29 mouse cellular contexts compared by ENCODE assay signal in the genomic region with DNA sequence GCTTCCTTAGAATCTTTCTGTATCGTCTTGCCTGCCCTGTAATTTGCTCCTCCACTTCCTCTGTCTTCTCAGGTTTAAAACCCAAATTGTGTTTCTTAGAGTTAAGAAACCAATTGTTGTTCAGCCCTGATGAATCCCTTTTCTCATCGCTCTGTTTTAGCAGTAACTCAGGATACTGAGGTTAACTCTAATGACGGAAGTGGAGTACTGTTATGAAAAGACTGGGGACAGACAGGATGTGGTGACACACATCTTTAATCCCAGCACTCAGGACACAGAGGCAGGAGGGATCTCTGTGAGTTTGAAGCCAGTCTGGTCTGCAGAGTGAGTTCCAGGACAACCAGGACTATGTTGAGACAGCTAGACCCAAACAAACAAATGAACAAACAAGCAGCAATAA. TPM values are rescaled to one million over a fixed set of nuclear protein-coding genes. Genes with fewer than 3 reads are reported as not detected.
DNase-seq lines count a peak whose midpoint lies in the region; ATAC-seq and TF ChIP-seq lines count a peak whose summit lies in the region.
"Had no signal": no experiment of that assay in that cellular context is flagged by ENCODE, and none has a peak within 500 bp of the region (broad histone marks: within the 10 kb centered on the region; RNA-seq: fewer than 3 reads in every experiment).

No protein-coding gene starts in this region.

- no peak for TF ChIP-seq CTCF in layer of hippocampus, adult 2 months (conservative IDR thresholded peaks at IDR 0.05)

- H3K4me1 ChIP-seq in hindbrain, embryonic 12.5 days = peaks cover 8% of the 10 kb centered on the region
- H3K4me1 ChIP-seq in hindbrain, embryonic 11.5 days (replicated peaks; ENCODE audit: control insufficient read depth, insufficient read depth, low read length) = no peaks in the 10 kb centered on the region
- H3K4me1 ChIP-seq: intestine, embryonic 15.5 days; lung, embryonic 15.5 days had no signal

- peaks cover 35% of the 10 kb centered on the region for H3K36me3 ChIP-seq in hindbrain, embryonic 12.5 days
- 0 out of 2 replicates have a peak, but pooled peaks cover 2% of the 10 kb centered on the region for H3K36me3 ChIP-seq in hindbrain, embryonic 11.5 days (ENCODE audit: control insufficient read depth, insufficient read depth, low read length)
- H3K36me3 ChIP-seq: intestine, embryonic 15.5 days; lung, embryonic 15.5 days had no signal

- no peaks in the 10 kb centered on the region for H3K27me3 ChIP-seq in hindbrain, embryonic 12.5 days
- H3K27me3 ChIP-seq in hindbrain, embryonic 11.5 days (ENCODE audit: control insufficient read depth, insufficient read depth, low read length) = no peaks in the 10 kb centered on the region
- H3K27me3 ChIP-seq: intestine, embryonic 15.5 days; limb, embryonic 12.5 days; lung, embryonic 15.5 days; neural tube, embryonic 13.5 days had no signal

- WGBS in hindbrain, embryonic 12.5 days = 69% methylated on average over 3 of the region's 3 CpGs
- WGBS in hindbrain, embryonic 11.5 days = 78% methylated on average over 3 of the region's 3 CpGs

- H3K27ac ChIP-seq in hindbrain, embryonic 12.5 days = 0 out of 2 replicates have a peak overlapping the region, but pooled peaks have one; percentile 30
- H3K27ac ChIP-seq in hindbrain, embryonic 11.5 days (ENCODE audit: low read depth, low read length) = no peak overlapping the region
- no peak overlapping the region for H3K27ac ChIP-seq in layer of hippocampus, adult 2 months
- H3K27ac ChIP-seq: heart, embryonic 10.5 days; hindbrain, embryonic 10.5 days; intestine, embryonic 15.5 days; limb, embryonic 12.5 days; liver, embryonic 14.5 days; lung, embryonic 15.5 days; neural tube, embryonic 13.5 days; stomach, postnatal 0 days had no signal

- no peak overlapping the region for H3K9ac ChIP-seq in hindbrain, embryonic 12.5 days
- no peak overlapping the region for H3K9ac ChIP-seq in hindbrain, embryonic 11.5 days (ENCODE audit: low read depth, low read length)
- H3K9ac ChIP-seq: intestine, embryonic 15.5 days; limb, embryonic 12.5 days; liver, embryonic 14.5 days; lung, embryonic 15.5 days; neural tube, embryonic 13.5 days had no signal

- no peak overlapping the region for H3K4me2 ChIP-seq in hindbrain, embryonic 12.5 days (replicated peaks)
- no peak overlapping the region for H3K4me2 ChIP-seq in hindbrain, embryonic 11.5 days (replicated peaks; ENCODE audit: low read depth, low read length)
- H3K4me2 ChIP-seq: intestine, embryonic 15.5 days; limb, embryonic 12.5 days; lung, embryonic 15.5 days; midbrain, embryonic 11.5 days; neural tube, embryonic 13.5 days had no signal

- no peaks in the 10 kb centered on the region for H3K9me3 ChIP-seq in hindbrain, embryonic 12.5 days (replicated peaks)
- no peaks in the 10 kb centered on the region for H3K9me3 ChIP-seq in hindbrain, embryonic 11.5 days (ENCODE audit: control insufficient read depth, low read length)
- H3K9me3 ChIP-seq: heart, embryonic 10.5 days; hindbrain, embryonic 10.5 days; intestine, embryonic 15.5 days; limb, embryonic 12.5 days; lung, embryonic 15.5 days; neural tube, embryonic 13.5 days had no signal

- DNase-seq in hindbrain, embryonic 11.5 days (ENCODE audit: low spot score) = no peak
- DNase-seq in R1 (ENCODE audit: low read depth, low spot score) = peak; percentile 21
- DNase-seq in layer of hippocampus, adult 2 months (ENCODE audit: low spot score in 2 of 2) = no peak
- no peak for DNase-seq in urinary bladder, postnatal 36 days (ENCODE audit: low spot score in 2 of 2)
- DNase-seq in spleen, adult 12 weeks (ENCODE audit: low spot score) = no peak
- DNase-seq: adrenal gland, postnatal 36 days; cerebellum, adult 8-10 months; gastrocnemius, postnatal 14 days; kidney, postnatal 36 days; lung, postnatal 4 days; right cerebral cortex, postnatal 25 days had no signal

- no peak overlapping the region for H3K4me3 ChIP-seq in hindbrain, embryonic 12.5 days
- no peak overlapping the region for H3K4me3 ChIP-seq in hindbrain, embryonic 11.5 days (ENCODE audit: low read depth, low read length)
- H3K4me3 ChIP-seq in layer of hippocampus, adult 2 months = no peak overlapping the region
- H3K4me3 ChIP-seq: heart, embryonic 10.5 days; hindbrain, embryonic 10.5 days; intestine, embryonic 15.5 days; limb, embryonic 12.5 days; lung, embryonic 15.5 days; neural tube, embryonic 13.5 days had no signal

- no peak for ATAC-seq in hindbrain, embryonic 12.5 days (ENCODE audit: low FRiP score)
- no peak for ATAC-seq in hindbrain, embryonic 11.5 days (ENCODE audit: low FRiP score)
- ATAC-seq in inflammation-experienced regulatory T-cells, adult 6 months = peak; percentile 88
- ATAC-seq: forebrain, embryonic 14.5 days; intestine, embryonic 15.5 days had no signal

RNA-seq across cellular contexts. Expression of a gene that starts 22.6 kb away (rescaled TPM):
- polyA plus RNA-seq in hindbrain, embryonic 12.5 days (2016; fragmentation: Nextera tagmentation; extraction: Ambion mirVana) = not detected in 2 replicates
- polyA plus RNA-seq in hindbrain, embryonic 11.5 days (2014; fragmentation: Nextera tagmentation; extraction: Ambion mirVana) = not detected in 2 replicates
- polyA plus RNA-seq in inflammation-experienced regulatory T-cells, adult 6 months (2017; shearing (Covaris generic)) = not detected
- total RNA-seq in layer of hippocampus, adult 2 months (2021) = not detected
- total RNA-seq: adrenal gland, postnatal 36 days; ES-E14; gastrocnemius, postnatal 14 days; layer of hippocampus, postnatal 10 days; monocyte, adult 5-6 weeks had no signal
- polyA plus RNA-seq: embryonic facial prominence, embryonic 11.5 days; forebrain, embryonic 14.5 days; heart, embryonic 10.5 days; heart, postnatal 0 days; hindbrain, embryonic 10.5 days; intestine, embryonic 15.5 days; kidney, embryonic 14.5 days; limb, embryonic 12.5 days; liver, embryonic 14.5 days; lung, embryonic 15.5 days; midbrain, embryonic 11.5 days; neural tube, embryonic 13.5 days; stomach, postnatal 0 days had no signal
